Mouse (Mus musculus): ENCODE results near the gene Gm20388. TPM values are rescaled to one million over a fixed set of nuclear protein-coding genes. Genes with fewer than 3 reads are reported as not detected.
"Not testable (repeated sequence)": the region's sequence is repeated elsewhere in the genome, so short reads cannot be mapped to it uniquely, and the experiment has no call there.

Gm20388 gene
- total RNA-seq, 4 experiments from 2014 or later, result 0.17 to 15.1 (median 6.6) TPM

- DNase-seq (ENCODE audit: low spot score in 2 of 2), result no peak
Observed at GRCm38 (mm10) chr8:120332379-120333229, 422.0 kb downstream of the Gm20388 start.

GRCm38 (mm10) chr8:120333681-120334080 is 423.0 kb downstream of the Gm20388 start:
- no peak for DNase-seq (ENCODE audit: low spot score in 2 of 2)

- not testable (repeated sequence) for DNase-seq (ENCODE audit: low spot score in 2 of 2)
Observed at GRCm38 (mm10) chr8:120334261-120334660, 423.6 kb downstream of the Gm20388 start.

- DNase-seq (ENCODE audit: low spot score in 2 of 2), result no peak
Observed at GRCm38 (mm10) chr8:120334878-120335261, 424.2 kb downstream of the Gm20388 start.

GRCm38 (mm10) chr8:120335262-120336086 is 424.8 kb downstream of the Gm20388 start:
- DNase-seq (ENCODE audit: low spot score in 2 of 2), result no peak

- no peak for DNase-seq (ENCODE audit: low spot score in 2 of 2)
Observed at GRCm38 (mm10) chr8:120336087-120336380, 425.4 kb downstream of the Gm20388 start.

GRCm38 (mm10) chr8:120336909-120337555 is 426.4 kb downstream of the Gm20388 start:
- DNase-seq (ENCODE audit: low spot score in 2 of 2), result no peak

GRCm38 (mm10) chr8:120337627-120338026 is 427.0 kb downstream of the Gm20388 start:
- DNase-seq (ENCODE audit: low spot score in 2 of 2), result no peak

- no peak for DNase-seq (ENCODE audit: low spot score in 2 of 2)
Observed at GRCm38 (mm10) chr8:120338678-120339077, 428.0 kb downstream of the Gm20388 start.

GRCm38 (mm10) chr8:120339743-120340142 is 429.1 kb downstream of the Gm20388 start:
- DNase-seq (ENCODE audit: low spot score in 2 of 2), result no peak

GRCm38 (mm10) chr8:120341124-120341523 is 430.5 kb downstream of the Gm20388 start:
- DNase-seq (ENCODE audit: low spot score in 2 of 2), result no peak

- DNase-seq (ENCODE audit: low spot score in 2 of 2), result no peak
Observed at GRCm38 (mm10) chr8:120342847-120343548, 432.4 kb downstream of the Gm20388 start.

- DNase-seq (ENCODE audit: low spot score in 2 of 2), result no peak
Observed at GRCm38 (mm10) chr8:120343582-120343981, 432.9 kb downstream of the Gm20388 start.

- no peak for DNase-seq (ENCODE audit: low spot score in 2 of 2)
Observed at GRCm38 (mm10) chr8:120344166-120344565, 433.5 kb downstream of the Gm20388 start.

- no peak for DNase-seq (ENCODE audit: low spot score in 2 of 2)
Observed at GRCm38 (mm10) chr8:120344583-120344982, 433.9 kb downstream of the Gm20388 start.

GRCm38 (mm10) chr8:120347734-120348341 is 437.2 kb downstream of the Gm20388 start:
- DNase-seq (ENCODE audit: low spot score in 2 of 2), result no peak

GRCm38 (mm10) chr8:120348922-120349321 is 438.3 kb downstream of the Gm20388 start:
- DNase-seq (ENCODE audit: low spot score in 2 of 2), result no peak

- no peak for DNase-seq (ENCODE audit: low spot score in 2 of 2)
Observed at GRCm38 (mm10) chr8:120351332-120352071, 440.9 kb downstream of the Gm20388 start.

- DNase-seq (ENCODE audit: low spot score in 2 of 2), result no peak
Observed at GRCm38 (mm10) chr8:120352096-120352495, 441.5 kb downstream of the Gm20388 start.

- DNase-seq (ENCODE audit: low spot score in 2 of 2), result no peak
Observed at GRCm38 (mm10) chr8:120356067-120356466, 445.4 kb downstream of the Gm20388 start.
